Mouse (Mus musculus) frontal cortex, adult (tissue): ENCODE results near the gene Zfp574.
"Not testable (repeated sequence)": the region's sequence is repeated elsewhere in the genome, so short reads cannot be mapped to it uniquely, and the experiment has no call there.

Source experiments
- ATAC-seq: cut with Nextera tagmentation; 2 replicates; pipeline ENCODE4 v1.9.2; 2017; ENCODE audit warnings: mild to moderate bottlenecking, moderate library complexity, mixed read lengths; ENCODE audit not compliant: low TSS enrichment

Zfp574 gene

GRCm38 (mm10) chr7:25071979-25072715 is at the start of gene Zfp574, which contains the start of gene Grik5:
Zfp574 (plus strand) TSS chr7:25072567.
Grik5 (minus strand) TSS chr7:25072346.
- ATAC-seq, result no peak

GRCm38 (mm10) chr7:25025855-25026439 is 46.4 kb upstream of the Zfp574 start:
- ATAC-seq, result peak; percentile 36; the same call in 1 of the 2 replicates

GRCm38 (mm10) chr7:25026452-25026851 is 45.9 kb upstream of the Zfp574 start:
- peak; percentile 25; the same call in 1 of the 2 replicates for ATAC-seq

- ATAC-seq, result no peak
Observed at GRCm38 (mm10) chr7:25030032-25030753, 42.2 kb upstream of the Zfp574 start.

- no peak for ATAC-seq
Observed at GRCm38 (mm10) chr7:25031528-25031927, 40.8 kb upstream of the Zfp574 start.

- peak; percentile 55 for ATAC-seq
Observed at GRCm38 (mm10) chr7:25034796-25035195, 37.6 kb upstream of the Zfp574 start.

GRCm38 (mm10) chr7:25035916-25036315 is 36.5 kb upstream of the Zfp574 start:
- ATAC-seq, result no peak; the same call in 1 of the 2 replicates

GRCm38 (mm10) chr7:25041921-25042320 is 30.4 kb upstream of the Zfp574 start:
- ATAC-seq, result peak; percentile 64; the same call in 1 of the 2 replicates

GRCm38 (mm10) chr7:25044599-25044998 is 27.8 kb upstream of the Zfp574 start:
- not testable (repeated sequence) for ATAC-seq

GRCm38 (mm10) chr7:25047363-25047762 is 25.0 kb upstream of the Zfp574 start:
- peak; percentile 44; the same call in 1 of the 2 replicates for ATAC-seq

- ATAC-seq, result peak; percentile 18; the same call in 1 of the 2 replicates
Observed at GRCm38 (mm10) chr7:25049295-25049930, 23.0 kb upstream of the Zfp574 start.

GRCm38 (mm10) chr7:25052587-25052986 is 19.8 kb upstream of the Zfp574 start:
- no peak for ATAC-seq

- no peak for ATAC-seq
Observed at GRCm38 (mm10) chr7:25056951-25057350, 15.4 kb upstream of the Zfp574 start.

GRCm38 (mm10) chr7:25057888-25058287 is 14.5 kb upstream of the Zfp574 start:
- ATAC-seq, result no peak

- ATAC-seq, result no peak
Observed at GRCm38 (mm10) chr7:25058394-25058793, 14.0 kb upstream of the Zfp574 start.

- ATAC-seq, result no peak
Observed at GRCm38 (mm10) chr7:25058836-25059235, 13.5 kb upstream of the Zfp574 start.

GRCm38 (mm10) chr7:25063346-25063745 is 9.0 kb upstream of the Zfp574 start:
- no peak for ATAC-seq

- ATAC-seq, result peak; percentile 62
Observed at GRCm38 (mm10) chr7:25063900-25064299, 8.5 kb upstream of the Zfp574 start.

GRCm38 (mm10) chr7:25067338-25067737 is 5.0 kb upstream of the Zfp574 start:
- no peak for ATAC-seq

GRCm38 (mm10) chr7:25067909-25068656 is 4.3 kb upstream of the Zfp574 start:
- ATAC-seq, result no peak

- ATAC-seq, result peak; percentile 69
Observed at GRCm38 (mm10) chr7:25068724-25069123, 3.6 kb upstream of the Zfp574 start.
